Mouse (Mus musculus) olfactory bulb, adult 2 months (tissue): ENCODE results near the gene Sptbn4.

Source experiments
- CTCF ChIP-seq: fragments of 200-500 bp; IDR thresholded peaks from 2 replicates; pipeline ENCODE4 v1.5.1; 2012; ENCODE audit warnings: low read depth, mild to moderate bottlenecking, low read length, moderate library complexity; ENCODE audit not compliant: insufficient read depth
- POLR2A ChIP-seq: fragments of 200-500 bp; IDR thresholded peaks from 2 replicates; pipeline ENCODE4 v1.6.1; 2012; ENCODE audit warnings: mild to moderate bottlenecking, low read depth, low read length, moderate library complexity; ENCODE audit not compliant: insufficient read depth

DNA sequence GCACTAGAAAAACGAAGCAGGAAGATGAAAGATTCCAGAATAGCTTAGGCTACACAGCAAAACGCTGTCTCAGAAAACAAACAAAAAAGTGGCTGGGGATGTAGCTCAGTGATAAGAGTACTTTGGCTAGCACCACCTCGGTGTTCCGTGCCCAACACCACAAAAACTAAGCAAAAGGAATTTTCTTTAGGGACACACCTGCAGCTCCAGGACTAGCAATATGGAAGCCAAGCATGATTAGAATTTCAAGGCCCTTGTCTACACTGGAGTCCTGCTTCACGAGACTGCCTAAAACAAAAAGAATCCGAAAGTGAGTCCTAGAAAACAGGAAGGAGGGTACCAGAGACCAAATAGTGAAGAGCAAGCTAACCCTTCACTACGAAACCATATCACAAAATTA, 25.1 kb upstream of the Sptbn4 start:
- TF ChIP-seq CTCF: no peak
- TF ChIP-seq POLR2A: no peak
